Mouse (Mus musculus): ENCODE results near the gene Gm45785.
A peak's percentile ranks its signal among the peaks of the same experiment; 100 is the strongest.

Gm45785 gene

DNA sequence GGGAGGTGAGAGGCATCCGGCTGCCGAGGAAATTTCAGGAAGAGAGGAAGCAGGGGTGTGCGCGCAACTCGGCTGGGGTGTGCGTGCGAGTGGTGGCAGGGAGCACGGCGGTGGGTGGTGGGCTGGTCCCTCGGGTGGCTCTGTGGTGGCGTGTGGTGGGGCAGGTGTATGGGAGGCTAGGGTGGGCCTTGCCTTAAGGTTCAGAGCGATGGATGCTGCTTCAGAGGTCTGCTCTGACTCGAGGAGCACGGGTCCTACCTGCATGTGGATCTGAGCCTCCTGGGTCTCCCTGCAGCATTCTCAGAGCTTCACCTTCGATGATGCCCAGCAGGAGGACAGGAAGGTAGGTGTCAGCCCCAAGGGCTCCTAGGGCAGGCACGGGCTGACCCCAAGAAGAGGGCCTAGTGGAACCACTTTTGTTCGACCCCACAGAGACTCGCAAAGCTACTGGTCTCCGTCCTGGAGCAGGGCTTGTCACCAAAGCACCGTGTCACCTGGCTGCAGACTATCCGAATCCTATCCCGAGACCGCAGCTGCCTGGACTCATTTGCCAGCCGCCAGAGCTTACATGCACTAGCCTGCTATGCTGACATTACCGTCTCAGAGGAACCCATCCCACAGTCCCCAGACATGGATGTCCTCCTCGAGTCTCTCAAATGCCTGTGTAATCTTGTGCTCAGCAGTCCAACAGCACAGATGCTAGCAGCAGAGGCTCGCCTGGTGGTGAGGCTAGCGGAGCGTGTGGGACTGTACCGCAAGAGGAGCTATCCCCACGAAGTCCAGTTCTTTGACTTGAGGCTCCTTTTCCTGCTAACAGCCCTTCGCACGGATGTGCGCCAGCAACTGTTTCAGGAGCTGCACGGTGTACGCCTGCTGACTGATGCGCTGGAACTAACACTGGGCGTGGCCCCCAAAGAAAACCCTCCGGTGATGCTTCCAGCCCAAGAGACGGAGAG is 1.7 kb upstream of the Gm45785 start, which contains the start of gene Bet1l:
Bet1l (minus strand) TSS at position 28 of the 956 bp plus-strand sequence.
- no peak for DNase-seq

DNA sequence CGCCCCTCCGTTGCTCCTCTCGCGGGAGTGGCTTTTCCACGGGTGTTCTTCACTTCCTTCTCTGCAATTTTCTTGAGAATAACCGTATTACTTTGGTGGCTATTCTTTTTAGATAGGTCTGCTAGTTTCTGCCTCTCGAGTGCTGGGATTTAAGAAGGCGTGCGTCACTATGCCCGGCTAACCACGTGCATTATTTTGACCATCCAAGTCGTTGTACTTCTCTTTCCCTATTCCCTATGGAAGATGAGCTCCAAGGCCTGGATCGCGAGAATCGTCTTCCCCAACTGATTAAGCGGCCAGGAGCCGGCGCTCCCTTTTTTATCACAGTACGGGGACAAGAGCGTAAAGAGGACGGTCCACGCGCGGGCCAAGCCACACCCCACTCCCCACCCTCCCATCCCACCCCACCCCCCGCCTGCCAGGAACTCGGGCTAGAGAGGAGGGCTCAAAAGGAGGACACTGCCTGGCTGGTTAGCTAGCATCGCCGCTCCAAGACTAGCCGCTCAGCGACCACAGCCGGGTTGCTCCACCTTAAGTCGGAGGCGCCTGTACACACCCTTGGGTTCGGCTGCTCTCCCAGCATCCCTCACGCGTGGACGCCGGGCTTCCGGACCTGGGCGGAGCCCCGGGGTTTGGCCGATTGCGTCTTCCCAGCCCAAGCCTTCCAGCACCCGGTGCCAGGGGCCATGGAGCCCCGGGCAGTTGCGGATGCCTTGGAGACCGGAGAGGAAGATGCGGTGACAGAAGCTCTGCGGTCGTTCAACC is 836 bp upstream of the Gm45785 start, which contains the start of gene Ric8a:
Ric8a (plus strand) TSS at position 173 of the 765 bp plus-strand sequence.
- DNase-seq = peak; percentile 82

DNA sequence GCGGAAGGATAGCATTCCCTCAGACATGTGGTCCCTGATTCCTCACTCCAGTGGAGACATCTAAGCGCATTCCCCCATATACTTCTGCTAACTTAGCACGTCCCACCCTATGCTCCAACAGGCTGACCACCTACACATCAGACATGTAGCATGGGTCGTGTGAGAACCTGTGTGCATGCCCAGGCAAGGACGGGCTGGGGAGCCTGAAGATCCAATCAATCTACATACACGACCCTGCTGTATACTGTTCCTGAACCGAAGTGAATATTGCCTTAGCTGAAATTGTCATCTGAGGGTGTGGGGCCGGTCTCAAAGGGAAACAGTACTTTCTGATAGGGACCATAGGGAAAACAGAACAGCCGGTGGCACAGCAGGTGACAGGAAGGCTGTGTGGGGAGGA is 950 bp downstream of the Gm45785 start:
- no peak for DNase-seq

DNA sequence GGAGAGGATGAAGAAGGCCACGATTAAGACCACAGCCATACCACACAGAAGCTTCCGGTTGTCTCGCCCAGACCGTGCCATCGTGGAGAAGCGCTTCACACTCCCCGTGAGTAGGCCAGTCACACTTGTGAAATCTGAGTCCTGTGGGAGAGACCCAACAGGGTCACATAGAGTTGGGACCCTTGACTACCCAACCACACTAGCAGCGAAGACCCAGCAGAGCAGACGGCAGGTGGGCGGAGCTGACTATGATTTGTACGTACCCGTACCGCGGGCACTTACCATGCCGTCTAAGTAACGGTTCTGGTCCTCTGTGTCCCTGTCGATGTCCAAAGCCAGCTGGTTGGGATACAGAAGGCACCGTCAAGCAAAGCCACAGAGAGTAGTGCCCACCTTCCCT is 1.6 kb downstream of the Gm45785 start:
- no peak for DNase-seq

DNA sequence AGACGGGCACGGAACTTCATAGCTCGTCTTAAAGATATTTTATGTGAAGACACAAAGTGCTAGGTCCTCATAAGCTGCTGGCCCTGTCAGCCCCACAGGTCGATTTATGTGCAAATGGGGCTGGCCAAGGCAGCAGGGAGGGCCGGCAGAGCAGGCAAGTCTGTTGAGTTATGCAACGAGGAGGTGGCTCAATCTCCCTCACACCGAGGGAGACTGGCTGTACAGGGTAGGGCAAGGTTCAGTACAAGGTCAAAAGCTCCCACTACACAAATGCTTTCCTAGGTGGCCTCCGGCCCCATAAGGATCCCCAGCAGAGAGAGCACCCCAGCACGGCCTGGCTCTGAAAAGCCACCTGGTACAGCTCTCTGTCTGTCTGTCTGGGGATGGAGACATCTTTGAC is 2.7 kb downstream of the Gm45785 start:
- no peak for DNase-seq

DNA sequence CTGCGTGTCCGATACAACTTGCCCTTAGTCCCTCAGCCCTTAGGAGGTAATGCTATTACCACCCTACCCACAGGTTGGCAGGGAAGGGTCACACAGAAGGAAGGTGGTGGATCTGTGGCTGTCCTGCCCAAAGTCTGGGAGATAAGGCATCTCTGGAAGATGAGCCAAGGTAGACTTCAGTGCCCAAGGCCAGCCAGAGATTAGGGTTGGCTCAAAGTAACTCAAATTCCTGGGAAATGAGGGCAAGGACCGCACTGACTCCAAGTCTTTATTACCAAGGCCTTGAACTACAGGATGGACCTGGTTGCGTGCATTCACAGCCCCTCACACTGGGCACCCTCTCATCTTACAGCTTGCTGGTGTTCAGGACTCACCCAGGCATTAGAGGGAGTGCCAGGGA is 4.2 kb downstream of the Gm45785 start:
- no peak for DNase-seq

DNA sequence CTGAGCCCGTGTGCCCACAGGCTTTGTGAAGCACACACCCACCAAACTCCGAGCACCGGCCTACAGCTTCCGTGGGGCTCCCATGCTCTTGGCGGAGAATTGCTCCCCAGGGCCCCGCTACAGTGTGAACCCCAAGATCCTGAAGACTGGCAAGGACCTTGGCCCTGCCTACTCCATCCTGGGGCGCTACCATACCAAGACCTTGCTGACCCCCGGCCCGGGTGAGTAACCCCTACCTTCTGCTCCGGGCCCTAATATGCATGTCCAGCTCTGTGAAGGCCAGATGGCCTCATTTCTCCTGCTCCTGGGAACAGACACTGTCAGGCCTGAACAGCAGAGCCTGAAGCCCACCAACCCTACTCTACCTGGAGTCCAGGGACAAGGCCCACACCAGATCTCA is 7.5 kb downstream of the Gm45785 start:
- no peak for DNase-seq

DNA sequence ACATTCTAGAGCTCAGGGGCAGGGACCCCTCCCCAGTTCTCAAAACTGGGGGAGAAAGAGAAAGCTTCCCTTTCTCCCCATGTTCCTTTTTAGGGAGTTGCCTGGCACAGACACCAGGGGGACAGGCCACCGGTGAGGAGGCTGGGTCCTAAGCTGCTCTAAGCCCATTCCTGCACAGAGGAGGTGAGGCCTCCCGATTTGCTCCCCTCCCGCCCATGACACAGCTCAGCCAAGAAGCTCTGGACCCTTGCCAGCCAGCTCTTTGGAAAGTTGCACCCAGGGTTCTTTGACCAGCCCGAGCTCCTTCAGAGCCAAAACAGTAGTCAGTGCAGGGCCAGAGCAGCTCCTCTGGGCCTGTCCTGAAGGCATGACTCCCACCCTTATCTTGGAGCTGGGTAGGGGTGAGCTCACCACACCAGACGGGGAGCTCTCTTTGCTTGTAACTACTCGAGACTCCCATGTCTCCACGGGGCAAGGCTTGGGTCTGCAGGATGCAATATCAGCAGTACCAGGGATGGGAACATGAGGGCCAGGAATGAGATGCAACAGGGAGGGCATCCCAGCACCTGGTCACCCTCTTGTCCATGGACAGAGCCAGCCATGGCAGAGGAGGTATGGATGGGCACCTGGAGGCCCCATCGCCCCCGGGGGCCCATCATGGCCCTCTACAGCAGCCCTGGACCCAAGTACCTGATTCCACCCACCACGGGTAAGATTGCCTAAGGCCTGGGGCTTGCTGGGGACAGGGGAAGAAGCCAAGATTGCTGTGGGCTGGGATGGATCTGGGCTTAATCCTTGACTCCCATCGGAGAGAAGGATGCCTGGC is 8.2 kb downstream of the Gm45785 start, which contains the start of gene Odf3:
Odf3 (plus strand) TSS at position 51 of the 826 bp plus-strand sequence.
- DNase-seq = peak; percentile 56

DNA sequence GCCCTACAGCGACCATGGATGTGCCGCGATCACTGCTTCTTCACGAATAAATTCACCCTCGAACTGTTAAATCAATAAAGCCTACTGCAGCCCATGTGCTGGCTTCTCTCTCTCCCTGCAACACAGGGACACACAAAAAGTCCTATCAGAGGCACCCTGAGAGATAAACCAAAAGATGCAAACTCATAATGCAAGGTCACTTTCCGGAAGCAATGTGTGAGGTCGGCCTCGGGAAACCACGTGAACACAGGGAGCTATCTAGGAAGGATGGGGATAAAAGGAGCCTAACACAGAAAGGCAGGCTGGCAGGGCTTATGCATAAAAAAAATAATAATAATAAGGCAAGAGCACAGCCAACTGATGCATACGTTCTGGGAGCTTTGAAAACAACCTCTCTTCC is 9.5 kb downstream of the Gm45785 start:
- DNase-seq = no peak

DNA sequence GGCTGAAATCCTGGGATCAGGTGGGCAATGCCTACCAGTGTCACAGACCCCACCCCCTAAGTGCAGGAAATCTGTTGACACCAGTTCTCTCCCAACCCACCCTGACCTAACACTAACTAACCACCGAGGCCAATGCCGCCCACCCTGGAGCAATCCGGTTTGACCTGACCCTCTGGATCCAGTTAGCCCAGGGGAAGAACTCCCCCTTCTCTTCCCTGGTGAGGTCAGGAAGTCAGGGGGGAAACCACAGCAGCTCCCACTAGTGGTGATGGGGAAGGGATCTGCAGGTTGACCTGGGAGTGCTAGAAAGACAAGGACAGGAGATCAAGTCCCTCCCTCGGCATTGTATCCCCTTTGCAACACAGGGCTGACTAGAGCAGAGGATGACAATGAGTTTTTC is 10.4 kb downstream of the Gm45785 start:
- no peak for DNase-seq

DNA sequence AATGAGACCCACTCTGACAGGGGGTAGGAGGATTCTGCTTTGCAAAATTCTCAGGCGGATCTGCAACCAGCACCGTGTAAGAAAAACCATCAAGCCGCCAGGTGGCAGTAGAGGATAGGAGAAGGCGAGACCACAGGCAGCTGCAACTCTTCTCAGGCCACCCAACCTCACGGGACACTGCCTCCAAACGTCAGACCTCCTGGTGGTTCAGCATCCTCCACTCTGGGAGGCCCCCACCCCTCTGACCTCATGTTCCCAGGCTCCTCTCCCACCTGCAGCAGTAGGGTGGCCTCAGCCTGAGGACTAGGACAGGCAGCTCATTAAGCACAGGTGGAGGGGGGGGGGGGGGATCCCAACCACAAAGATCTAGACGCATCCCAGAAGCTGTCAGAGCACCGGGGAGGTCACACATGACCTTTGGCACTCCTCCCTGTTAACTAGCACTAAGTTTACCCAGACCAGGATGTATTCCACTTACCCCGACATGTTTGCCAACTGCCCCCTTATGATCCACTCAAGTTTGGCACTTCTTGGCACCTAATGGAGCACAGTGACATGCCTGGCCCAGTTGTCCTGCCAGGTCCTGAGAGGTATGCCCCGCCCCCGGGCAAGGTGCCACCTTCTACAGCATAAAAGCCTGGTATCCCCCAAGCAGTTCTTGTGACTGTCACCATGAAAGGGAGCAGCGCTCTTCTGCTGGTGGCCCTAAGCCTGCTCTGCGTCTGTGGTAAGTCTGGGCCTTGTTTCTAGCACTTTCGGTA is 11.0 kb downstream of the Gm45785 start, which contains the start of gene Scgb1c1:
Scgb1c1 (plus strand) TSS at position 643 of the 761 bp plus-strand sequence.
- DNase-seq = peak; percentile 96

DNA sequence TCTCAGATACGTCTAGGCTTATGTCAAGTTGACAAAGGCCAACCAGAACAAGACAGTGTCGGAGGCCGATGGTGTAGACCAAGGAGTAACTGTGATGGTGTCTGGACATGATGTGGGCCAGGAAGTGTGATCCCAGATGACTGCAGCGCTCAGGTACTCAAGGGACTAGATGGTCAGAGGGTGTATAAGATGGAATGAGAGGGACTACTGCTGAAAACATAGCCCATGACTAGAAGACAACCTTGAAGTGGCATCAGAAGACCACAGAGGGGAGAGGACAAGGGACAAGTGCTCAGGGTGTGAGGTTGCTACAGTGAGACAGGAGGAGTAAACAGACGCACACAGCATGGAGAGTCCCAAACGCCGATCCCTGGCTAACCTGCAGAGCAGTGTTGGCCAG is 12.3 kb downstream of the Gm45785 start:
- no peak for DNase-seq

DNA sequence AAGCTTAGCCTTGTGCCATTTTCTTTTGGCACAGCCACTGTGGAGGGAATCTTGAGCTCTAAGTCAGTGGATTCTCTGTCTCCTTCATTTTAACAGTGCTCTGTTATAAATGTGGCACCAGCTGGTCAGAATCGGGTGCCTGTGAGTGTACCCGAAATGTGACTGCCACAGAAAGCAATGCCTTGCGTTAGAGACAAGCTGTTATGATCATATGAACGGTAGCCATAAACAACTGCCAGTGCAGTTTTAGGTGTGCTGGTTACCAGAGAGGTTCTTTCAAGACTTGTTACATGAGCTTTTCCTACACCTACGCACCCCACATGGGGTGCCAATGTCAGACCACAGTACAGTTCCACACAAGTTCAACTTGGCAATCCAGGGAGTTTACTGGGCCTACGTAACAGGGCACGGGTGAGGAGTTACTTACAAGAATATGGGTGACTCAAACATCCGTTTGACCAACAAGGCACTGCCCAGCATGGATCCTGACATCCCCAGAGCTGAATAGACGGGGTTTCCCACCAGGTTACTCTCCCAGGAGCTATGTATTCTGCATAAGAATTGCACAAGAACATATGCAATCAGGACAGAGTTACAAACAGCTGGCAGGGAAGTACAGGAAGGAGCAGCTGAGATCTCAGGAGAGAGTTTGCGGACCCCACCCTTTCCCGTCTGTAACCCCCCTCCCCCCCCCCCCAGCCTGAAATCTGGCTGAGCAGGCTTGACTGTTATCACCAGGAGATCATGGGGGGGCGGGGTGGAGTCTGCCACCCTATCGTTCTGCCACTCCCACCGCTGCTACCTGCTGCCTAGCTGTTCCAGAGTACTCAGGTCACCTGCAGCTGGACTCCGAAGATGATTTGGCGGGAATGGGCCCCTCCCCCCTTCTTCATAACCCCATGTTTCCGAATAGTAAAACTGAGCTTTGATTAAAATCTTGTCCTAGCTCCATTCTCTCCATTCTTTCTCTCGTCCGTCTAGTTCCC is 15.1 kb downstream of the Gm45785 start:
- DNase-seq = no peak

DNA sequence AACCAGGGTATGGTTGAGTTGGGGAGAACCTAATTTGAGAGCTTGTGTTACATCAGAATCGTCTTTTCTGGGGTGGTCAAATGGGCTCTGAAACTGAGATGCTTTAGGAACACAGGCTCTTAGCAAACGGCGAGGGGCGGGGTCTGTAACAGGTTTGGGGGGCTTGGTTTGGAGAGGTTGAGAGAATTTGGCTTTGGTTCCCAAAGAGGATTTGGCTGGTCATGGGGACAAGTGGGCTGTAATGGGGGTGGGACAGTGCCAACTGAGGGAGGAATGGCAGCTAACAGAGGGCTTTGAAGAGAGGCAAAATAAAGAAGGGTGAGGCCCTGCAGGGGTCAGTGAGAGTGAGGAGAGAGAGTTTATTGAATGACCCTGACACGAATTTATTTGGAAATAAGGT is 16.6 kb downstream of the Gm45785 start:
- DNase-seq = no peak

DNA sequence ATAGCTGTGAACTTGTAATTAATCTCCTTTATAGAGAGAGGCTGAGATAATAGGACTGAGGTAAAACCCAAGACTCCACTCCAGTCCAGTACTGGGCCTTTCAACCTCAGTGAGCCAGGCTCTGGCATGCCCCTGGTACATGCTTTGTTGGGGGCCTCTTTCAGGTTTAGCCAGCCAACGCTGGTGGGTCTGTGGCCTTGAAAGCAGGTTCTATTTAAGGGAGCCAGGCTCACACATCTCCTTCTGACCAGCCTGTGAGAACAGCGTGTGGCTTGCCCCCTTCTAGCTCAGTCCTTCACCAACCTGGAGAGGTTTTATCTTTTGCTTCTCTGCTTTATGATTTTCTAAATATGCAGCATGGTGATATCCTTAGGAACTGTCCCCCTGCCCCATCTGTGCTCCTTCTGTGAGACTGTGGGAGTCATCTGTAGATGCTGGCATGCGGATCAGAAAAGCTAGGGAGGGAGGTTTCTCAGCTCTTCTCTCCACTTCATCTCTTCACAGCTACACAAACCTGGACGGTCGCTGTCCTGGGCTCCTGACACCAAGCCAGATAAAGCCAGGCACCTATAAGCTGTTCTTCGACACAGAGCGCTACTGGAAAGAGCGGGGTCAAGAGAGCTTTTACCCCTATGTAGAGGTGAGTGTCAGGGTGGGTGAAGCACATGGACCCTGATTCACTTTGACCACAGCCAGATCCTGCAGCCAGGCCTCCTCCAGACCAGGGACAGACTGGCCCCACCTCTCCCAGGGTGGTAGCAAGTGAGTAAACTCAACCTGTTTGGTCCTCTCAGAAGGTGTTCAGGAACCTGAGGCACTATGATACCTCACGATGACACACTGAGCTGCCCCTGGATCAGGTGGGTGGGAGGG is 19.7 kb downstream of the Gm45785 start:
- no peak for DNase-seq

DNA sequence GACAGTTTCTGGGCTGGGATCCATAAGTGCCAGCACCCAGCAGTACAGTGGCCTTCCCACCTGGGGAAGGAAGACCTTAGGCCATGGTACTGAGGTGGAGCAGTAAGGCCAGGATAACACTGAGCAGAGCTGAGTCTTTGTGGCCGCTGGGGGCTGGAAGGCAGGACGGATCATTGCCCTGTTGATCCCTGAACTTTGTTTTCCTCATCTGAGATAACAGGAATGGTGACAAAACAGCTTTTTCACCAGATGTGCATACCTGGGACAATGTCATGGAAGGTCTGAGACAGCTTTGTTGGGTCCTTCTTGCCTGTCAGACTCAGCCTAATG is 20.4 kb downstream of the Gm45785 start:
- DNase-seq = no peak

DNA sequence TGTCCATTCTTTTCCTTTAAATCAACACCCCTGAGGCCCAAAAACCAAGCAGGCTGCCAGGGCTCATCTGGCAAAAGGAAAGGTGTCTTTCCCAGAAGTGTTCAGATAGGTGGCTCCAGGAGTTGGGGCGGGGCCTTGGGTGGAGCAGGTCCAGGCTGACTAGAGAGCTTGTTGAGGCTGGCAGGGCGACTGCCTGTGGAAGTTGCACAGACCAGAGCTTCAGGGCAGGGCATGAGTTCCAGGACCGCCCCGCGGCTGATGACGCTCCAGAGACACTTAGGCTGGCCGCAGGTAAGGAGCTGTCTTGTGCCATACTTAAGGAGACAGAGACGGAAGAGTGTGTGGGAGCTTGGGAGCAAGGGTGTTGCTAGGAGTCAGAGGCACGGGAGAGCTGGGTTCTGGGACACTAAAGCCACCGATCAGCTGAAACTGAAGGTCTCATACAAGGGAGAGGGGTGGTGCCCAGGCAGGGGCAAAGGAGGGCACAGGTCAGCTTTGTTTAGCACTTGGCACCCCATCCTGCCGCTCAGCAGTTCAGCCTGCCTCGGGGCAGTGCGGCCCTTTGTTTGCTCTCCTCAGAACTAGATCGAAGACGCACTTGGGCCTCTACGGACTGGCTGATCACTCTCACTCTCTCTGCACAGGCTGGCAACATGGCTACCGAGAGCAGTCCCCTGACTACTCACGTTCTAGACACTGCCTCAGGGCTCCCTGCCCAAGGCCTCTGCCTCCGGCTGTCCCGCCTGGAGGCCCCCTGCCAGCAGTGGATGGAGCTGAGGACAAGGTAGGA is 21.0 kb downstream of the Gm45785 start, which contains the start of gene Urah:
Urah (plus strand) TSS at position 51 of the 790 bp plus-strand sequence.
- no peak for DNase-seq

DNA sequence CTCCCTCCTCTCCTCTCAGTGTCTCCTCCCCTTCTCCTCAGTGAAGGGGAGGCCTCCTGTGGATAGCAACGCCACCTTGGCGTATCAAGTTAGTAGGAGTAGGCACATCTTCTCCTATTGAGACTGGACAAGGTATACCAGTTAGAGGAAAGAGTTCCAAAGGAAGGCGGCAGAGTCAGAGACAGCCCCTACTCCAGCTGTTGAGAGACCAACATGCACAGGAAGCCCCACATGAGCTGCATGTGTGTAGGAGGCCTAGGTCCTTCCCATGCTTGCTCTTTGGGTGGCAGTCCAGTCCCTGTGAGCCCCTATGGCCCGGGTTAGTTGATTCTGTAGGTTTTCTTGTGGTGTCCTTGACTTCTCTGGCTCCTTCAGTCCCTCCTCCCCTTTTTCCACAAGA is 22.8 kb downstream of the Gm45785 start:
- DNase-seq = no peak

DNA sequence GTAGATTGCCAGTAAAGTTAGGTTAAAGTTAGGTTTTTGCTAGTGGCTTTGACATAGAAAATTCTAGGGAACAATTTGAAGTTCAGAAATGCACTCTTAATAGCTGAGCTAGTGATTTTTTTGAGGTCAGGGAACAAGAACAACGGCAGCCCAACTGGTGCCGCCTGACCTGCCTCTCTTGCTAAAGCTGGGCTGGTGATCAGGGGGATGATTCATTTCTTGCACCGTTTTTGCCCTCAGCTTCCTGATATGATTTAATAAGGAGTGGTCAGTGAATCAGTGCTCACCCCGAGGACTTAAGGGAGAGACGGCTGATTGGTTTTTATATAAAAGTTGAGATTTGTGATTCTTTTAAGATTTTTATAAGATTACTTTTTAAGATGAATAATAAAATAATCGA is 24.7 kb downstream of the Gm45785 start:
- DNase-seq = no peak

Measured in right cerebral cortex, postnatal 14 days (tissue).